Mouse (Mus musculus): ENCODE measurements around the gene Pdgfc.

DNA sequence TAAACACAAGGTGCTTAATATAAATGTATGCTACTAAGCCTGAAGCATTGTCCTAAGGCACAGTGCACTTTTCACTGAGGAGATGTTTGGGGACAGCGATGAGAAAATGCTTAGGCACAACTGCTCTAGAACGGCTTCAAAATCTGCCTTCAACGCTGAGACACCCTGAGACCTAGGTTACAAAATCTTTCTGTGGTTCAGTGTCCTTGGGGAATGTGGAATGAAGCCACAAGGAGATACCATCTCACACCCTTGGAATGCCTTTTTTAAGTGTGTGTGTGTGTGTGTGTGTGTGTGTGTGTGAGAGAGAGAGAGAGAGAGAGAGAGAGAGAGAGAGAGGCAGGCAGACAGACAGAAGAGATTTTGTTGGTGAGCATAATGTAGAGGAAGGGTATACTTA lies 7.9 kb upstream of the Pdgfc start:
- TF ChIP-seq CTCF (IDR thresholded peaks at IDR 0.05; ENCODE audit: low read depth) (no peak), EP300 (IDR thresholded peaks at IDR 0.05; ENCODE audit: low read depth) (no peak)

Measured in liver, embryonic 14.5 days (tissue).